Mouse (Mus musculus): Measurements from ENCODE around the gene Tnfrsf13b.
A peak's percentile ranks its signal among the peaks of the same experiment; 100 is the strongest.

Tnfrsf13b gene

DNA sequence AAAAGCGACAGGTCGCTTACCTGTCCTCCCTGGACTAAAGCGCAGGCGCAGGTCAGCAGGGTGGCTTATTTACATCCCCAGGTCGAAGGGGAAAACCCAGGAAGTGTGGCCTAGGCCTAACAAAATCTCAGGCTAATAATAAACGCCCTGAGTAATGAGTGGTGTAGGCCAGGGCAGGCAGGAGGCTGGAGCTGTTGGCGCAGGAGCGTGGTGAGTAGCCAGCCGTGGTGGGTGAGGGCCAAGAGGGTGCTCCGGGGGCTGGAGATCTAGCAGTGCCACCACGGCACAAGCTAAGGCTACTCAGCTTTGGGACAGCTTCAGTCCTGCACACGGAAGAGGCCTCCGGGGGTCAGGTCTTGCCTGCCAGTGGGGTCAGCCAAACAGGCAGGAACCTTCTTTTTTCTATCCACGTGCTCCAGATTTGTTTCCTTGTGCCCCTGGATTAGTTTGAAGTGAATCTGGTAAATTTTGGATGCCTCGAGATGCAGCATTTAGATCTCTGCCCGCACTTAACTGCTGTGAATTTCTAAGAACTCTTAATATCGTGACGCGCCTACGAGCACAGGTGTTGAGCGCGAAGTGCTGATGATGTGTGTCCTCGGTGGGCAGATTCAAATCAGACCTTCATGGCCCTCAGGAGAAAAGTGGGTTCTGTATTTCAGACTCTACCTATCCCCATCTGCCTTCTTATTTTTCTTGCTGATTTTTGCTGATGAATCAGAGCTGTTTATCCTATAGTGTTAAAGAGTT lies at the start of gene Tnfrsf13b:
Gene Tnfrsf13b (plus strand): TSS at position 150 of the 750 bp plus-strand sequence.
- DNase-seq (ENCODE audit: low read depth) = no peak

DNA sequence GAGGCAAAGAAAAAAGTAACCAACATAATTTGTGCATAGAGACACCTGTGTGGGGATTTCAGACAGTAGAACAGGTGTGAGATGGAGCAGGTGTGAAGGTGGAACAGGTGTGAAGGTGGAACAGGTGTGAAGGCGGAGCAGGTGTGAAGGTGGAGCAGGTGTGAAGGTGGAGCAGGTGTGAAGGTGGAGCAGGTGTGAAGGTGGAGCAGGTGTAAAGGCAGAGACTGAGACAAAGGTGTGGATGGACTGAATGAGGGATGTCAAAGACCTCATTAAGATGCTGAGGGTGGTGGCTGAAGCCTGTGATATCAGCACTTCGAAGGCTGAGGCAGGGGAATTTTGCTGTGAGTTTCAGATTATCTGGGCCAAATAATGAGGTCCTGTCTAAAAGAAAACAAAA lies 44.9 kb upstream of the Tnfrsf13b start:
- DNase-seq (ENCODE audit: low read depth) = no peak

- DNase-seq (ENCODE audit: low read depth) = no peak
Observed at GRCm38 (mm10) chr11:61090195-61090594, 36.4 kb upstream of the Tnfrsf13b start.

DNA sequence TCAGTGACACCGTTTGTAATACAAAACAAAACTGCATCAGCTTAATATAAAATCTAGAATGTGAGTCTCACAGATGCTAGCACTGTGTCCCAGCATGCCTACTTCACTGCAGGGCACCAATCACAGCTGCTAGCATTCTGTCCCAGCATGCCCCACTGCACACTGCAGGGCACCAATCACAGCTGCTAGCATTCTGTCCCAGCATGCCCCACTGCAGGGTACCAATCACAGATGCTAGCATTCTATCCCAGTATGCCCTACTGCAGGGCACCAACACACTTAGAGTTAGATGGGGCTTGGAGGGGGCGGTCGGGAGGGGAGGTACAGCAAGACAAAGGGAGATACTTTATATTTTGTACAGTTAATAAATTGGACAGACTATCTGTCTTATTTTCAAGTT lies 35.4 kb upstream of the Tnfrsf13b start:
- DNase-seq (ENCODE audit: low read depth) = no peak

DNA sequence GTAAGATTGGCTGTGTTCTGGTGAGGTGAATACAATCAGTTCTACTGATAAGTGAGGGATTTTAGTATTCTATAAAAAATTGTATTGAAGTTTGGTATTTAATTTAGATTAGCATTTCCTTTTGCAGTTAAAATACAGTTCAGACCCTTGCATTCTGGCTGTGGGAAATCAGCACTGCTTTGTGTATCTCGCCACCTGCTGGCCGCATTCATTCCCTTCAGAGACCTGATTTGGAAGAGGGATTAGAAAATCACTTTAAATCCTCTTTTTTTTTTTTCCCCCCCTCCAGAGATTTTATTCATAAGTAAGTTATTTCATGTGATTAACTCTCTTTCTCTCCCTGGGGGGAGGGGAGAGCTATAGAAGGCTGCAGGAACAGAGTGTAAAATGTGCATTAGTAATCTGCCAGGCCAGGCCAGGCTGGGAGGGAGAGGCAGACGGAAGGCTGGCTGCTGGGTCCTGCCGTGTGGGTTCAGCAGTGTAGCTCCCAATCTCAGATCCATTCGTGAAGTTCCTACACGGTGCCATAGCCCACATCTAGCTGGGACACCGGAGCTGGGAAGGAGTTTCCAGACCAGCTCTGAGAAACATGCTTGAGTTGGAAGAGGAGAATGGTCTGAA lies 34.8 kb upstream of the Tnfrsf13b start:
- peak; percentile 63 for DNase-seq (ENCODE audit: low read depth)

GRCm38 (mm10) chr11:61098046-61098445 lies 28.5 kb upstream of the Tnfrsf13b start:
- DNase-seq (ENCODE audit: low read depth) = no peak

GRCm38 (mm10) chr11:61102397-61103339 lies 23.9 kb upstream of the Tnfrsf13b start:
- no peak for DNase-seq (ENCODE audit: low read depth)

- peak; percentile 87 for DNase-seq (ENCODE audit: low read depth)
Observed at GRCm38 (mm10) chr11:61104241-61104901, 22.2 kb upstream of the Tnfrsf13b start.

DNA sequence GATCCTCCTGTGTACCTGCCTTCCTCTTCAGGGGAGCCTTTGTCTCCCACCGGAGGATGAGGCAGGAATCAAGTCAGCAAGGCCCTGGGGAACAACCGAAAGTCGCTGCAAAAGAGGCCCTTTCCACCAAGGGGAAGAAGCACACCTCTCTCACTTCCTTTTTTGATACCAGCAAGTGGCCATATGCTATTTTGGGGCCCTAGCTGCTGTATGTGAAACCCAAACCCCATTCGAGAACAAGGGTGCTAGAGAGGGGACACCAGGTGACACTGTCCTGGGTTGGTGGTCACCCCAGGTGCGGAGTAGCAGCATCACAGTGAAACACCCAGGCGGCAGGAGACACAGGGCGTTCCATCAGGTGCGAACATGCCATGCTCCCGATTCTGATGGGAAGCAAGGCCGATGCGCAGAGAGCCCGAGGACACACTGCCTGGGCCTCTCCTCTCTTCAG lies 17.6 kb upstream of the Tnfrsf13b start:
- no peak for DNase-seq (ENCODE audit: low read depth)

GRCm38 (mm10) chr11:61109707-61110106 lies 16.8 kb upstream of the Tnfrsf13b start:
- DNase-seq (ENCODE audit: low read depth) = no peak

GRCm38 (mm10) chr11:61110113-61110512 lies 16.4 kb upstream of the Tnfrsf13b start:
- DNase-seq (ENCODE audit: low read depth) = no peak

DNA sequence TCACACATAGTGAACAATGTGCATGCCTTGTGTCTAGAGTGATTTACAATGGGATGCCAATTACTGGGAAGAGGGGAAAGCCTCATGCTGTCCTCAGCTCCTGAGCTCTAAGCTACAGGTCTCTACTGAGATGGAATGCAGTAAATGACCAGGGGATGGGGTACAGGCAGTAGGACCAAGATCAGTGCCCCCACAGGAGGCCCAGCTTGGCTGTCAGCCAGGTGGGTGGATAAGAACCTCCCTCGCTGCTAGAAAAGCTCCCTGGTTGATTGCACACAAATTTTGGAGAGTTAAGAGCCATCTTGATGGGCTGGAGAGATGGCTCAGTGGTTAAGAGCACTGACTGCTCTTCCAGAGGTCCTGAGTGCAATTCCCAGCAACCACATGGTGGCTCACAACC lies 15.6 kb upstream of the Tnfrsf13b start:
- DNase-seq (ENCODE audit: low read depth) = no peak

- no peak for DNase-seq (ENCODE audit: low read depth)
Observed at GRCm38 (mm10) chr11:61111472-61111871, 15.1 kb upstream of the Tnfrsf13b start.

GRCm38 (mm10) chr11:61112323-61112995 lies 14.1 kb upstream of the Tnfrsf13b start:
- no peak for DNase-seq (ENCODE audit: low read depth)

- DNase-seq (ENCODE audit: low read depth) = no peak
Observed at GRCm38 (mm10) chr11:61116226-61116625, 10.3 kb upstream of the Tnfrsf13b start.

GRCm38 (mm10) chr11:61119996-61120583 lies 6.5 kb upstream of the Tnfrsf13b start:
- no peak for DNase-seq (ENCODE audit: low read depth)

GRCm38 (mm10) chr11:61122283-61122768 lies 4.2 kb upstream of the Tnfrsf13b start:
- DNase-seq (ENCODE audit: low read depth) = no peak

DNA sequence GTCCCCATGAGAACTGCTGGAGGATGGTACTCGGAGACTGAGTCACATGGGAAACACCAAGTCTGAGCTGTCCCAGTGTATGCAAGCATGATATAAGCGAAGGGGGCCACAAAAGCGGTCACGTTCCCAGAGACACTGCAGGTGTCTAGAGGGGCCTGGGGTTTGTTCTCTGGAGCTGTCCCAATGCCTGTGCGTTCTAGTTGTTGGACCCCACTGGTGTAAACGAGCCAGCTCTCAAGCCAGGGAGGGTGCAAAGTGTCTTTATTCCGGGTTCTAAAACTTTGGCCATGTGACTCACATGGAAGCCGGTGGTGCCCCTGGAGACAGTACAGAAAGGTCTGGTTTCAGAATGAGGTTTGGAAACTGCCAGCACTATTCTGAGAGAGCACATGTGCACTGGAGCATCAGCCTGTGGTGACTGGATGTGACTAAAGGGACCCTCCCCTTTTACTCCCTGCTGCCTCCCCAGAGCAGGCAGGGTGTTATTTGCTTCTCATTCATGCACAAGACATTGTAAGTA lies 3.7 kb upstream of the Tnfrsf13b start:
- no peak for DNase-seq (ENCODE audit: low read depth)

- DNase-seq (ENCODE audit: low read depth) = no peak
Observed at GRCm38 (mm10) chr11:61123886-61124285, 2.7 kb upstream of the Tnfrsf13b start.

DNA sequence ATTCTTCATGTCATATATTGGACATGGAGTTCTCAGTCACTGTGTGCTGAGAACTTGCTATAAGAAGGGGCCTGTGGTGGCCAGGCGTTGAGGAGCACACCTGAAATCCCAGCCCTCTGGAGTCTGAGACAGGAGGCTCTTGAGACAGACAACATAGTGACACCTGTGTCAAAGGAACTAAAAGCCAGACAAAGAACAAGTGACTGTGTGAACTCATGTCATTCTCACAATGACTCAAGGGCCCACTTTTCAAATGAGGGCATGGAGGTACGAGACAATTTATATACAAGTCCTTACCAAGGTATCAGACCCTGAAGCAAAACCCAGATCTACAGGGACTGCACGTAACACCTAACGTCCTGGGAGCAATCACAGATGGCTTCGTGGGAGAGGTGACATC lies 585 bp upstream of the Tnfrsf13b start:
- no peak for DNase-seq (ENCODE audit: low read depth)

Measured in naive thymus-derived CD4-positive, alpha-beta T cell, adult 2 months (primary cell).